Mouse (Mus musculus): ENCODE data around the gene Myh9. TPM values are rescaled to one million over a fixed set of nuclear protein-coding genes. Genes with fewer than 3 reads are reported as not detected.

The Myh9 gene
- polyA plus RNA-seq (2015; fragmentation: Nextera tagmentation; extraction: Ambion mirVana) = 43.2 and 53.2 TPM in 2 replicates

DNA sequence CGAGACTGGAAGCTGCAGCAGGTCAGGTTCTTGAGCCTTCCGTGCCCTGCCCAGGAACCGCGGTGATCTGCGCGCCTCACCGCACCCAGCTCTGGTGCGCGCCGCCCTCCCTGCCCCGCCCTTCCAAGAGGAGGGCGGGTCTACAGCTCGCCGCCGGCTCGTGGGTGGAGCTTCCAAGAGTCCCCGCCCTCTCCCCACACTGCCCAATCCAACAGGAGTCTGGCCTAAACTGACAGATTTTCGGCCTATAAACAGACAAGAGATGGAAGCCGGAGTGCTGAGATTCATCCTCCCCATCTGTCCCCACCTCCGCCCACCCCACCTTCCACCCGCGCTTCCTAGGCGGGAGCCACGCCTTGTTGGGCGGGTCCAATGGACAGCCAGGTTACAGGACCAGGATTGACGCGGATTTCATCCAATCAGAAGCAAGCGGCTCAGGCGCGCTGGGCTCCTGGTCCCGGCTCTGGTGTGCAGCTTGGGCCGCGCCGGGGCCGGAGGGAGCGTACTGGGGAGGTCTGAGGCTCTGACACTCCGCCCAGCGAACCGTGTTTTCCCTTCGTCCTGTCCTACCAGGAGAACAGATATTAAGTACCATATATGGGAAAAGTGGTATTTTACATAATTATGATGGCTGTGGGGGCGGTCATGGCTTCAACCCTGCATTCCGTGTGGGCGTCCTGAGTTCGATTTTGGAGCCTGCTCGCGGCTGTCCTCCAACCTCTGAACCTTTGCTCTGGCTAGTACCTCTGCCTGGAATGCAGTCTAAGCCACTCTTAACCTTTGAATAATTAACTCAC is at the start of gene Myh9:
TSS of gene Myh9 (minus strand) at position 129 of the 797 bp plus-strand sequence.

GRCm38 (mm10) chr15:77756848-77757247 is 85.1 kb downstream of the Myh9 start, which contains the start of gene Apol8:
Apol8 (minus strand) TSS chr15:77757003.

GRCm38 (mm10) chr15:77728739-77729138 is 113.2 kb downstream of the Myh9 start, which contains the start of gene Apol9b:
Apol9b (plus strand) TSS chr15:77729039.

Other genes starting within 250 kb of the Myh9 start
- gene Apol10b, start 246.1 kb downstream of the Myh9 start, polyA plus RNA-seq (2015; fragmentation: Nextera tagmentation; extraction: Ambion mirVana) = 0.17 and 0.28 TPM in 2 replicates
- gene Gm36245, start 242.9 kb downstream of the Myh9 start, polyA plus RNA-seq (2015; fragmentation: Nextera tagmentation; extraction: Ambion mirVana) = not detected in 2 replicates
- 7.0 and 10.3 TPM in 2 replicates for gene Apol11b, start 198.9 kb downstream of the Myh9 start, polyA plus RNA-seq (2015; fragmentation: Nextera tagmentation; extraction: Ambion mirVana)
- 0.11 TPM in 1 of 2 replicates, not detected in the other for gene Apol7e, start 143.3 kb downstream of the Myh9 start, polyA plus RNA-seq (2015; fragmentation: Nextera tagmentation; extraction: Ambion mirVana)
- 0.20 and 0.51 TPM in 2 replicates for gene Apol9b, start 113.1 kb downstream of the Myh9 start, polyA plus RNA-seq (2015; fragmentation: Nextera tagmentation; extraction: Ambion mirVana)
- gene Apol8, start 85.2 kb downstream of the Myh9 start, polyA plus RNA-seq (2015; fragmentation: Nextera tagmentation; extraction: Ambion mirVana) = 16.8 and 24.4 TPM in 2 replicates
- 162 and 181 TPM in 2 replicates for gene Txn2, start 86.8 kb upstream of the Myh9 start, polyA plus RNA-seq (2015; fragmentation: Nextera tagmentation; extraction: Ambion mirVana)
- 1.2 and 1.9 TPM in 2 replicates for gene Foxred2, start 114.5 kb upstream of the Myh9 start, polyA plus RNA-seq (2015; fragmentation: Nextera tagmentation; extraction: Ambion mirVana)
- gene Eif3d, start 128.6 kb upstream of the Myh9 start, polyA plus RNA-seq (2015; fragmentation: Nextera tagmentation; extraction: Ambion mirVana) = 134 and 149 TPM in 2 replicates